Mouse (Mus musculus) myocyte (in vitro differentiated cells): Measurements from ENCODE around the gene Zdhhc5. TPM values are rescaled to one million over a fixed set of nuclear protein-coding genes. Genes with fewer than 3 reads are reported as not detected.

Experiments used
- H3K27me3 ChIP-seq: one replicate; pipeline ENCODE4 v1.6.1; 2011; ENCODE audit not compliant: control insufficient read depth, insufficient read depth, insufficient read length
- H3K36me3 ChIP-seq: one replicate; pipeline ENCODE4 v1.6.1; 2011; ENCODE audit not compliant: control insufficient read depth, insufficient read depth
- H3K4me2 ChIP-seq: one replicate; pipeline ENCODE4 v1.6.1; 2011; ENCODE audit warnings: low read depth, control low read depth
- H3K4me3 ChIP-seq: one replicate; pipeline ENCODE4 v1.5.1; 2011; ENCODE audit warnings: mild to moderate bottlenecking, control low read depth, moderate library complexity
- H3K79me2 ChIP-seq: one replicate; pipeline ENCODE4 v1.6.1; 2011; ENCODE audit not compliant: control insufficient read depth, insufficient read depth
- H3ac ChIP-seq: one replicate; pipeline ENCODE4 v1.6.1; 2011; ENCODE audit not compliant: control insufficient read depth, insufficient read length
- CEBPB ChIP-seq: IDR thresholded peaks from 2 replicates; pipeline ENCODE4 v1.6.1; 2011; ENCODE audit warnings: mild to moderate bottlenecking, moderate library complexity; ENCODE audit not compliant: poor library complexity, insufficient read depth, severe bottlenecking
- E2F4 ChIP-seq: IDR thresholded peaks from one replicate; pipeline ENCODE4 v1.6.1; 2011; ENCODE audit warnings: mild to moderate bottlenecking, control low read depth, moderate library complexity; ENCODE audit not compliant: insufficient read depth
- MAX ChIP-seq: IDR thresholded peaks from one replicate; pipeline ENCODE4 v1.6.1; 2011; ENCODE audit warnings: low read depth, mild to moderate bottlenecking, control low read depth
- MYOD1 ChIP-seq, 3 experiments: IDR thresholded peaks; one replicate each; pipeline ENCODE4 v1.6.1; 2011; ENCODE audit warnings: control low read depth in 2 of 3, low read depth in 2 of 3, mild to moderate bottlenecking in 2 of 3, moderate library complexity in 1 of 3; ENCODE audit not compliant: insufficient read length in 2 of 3, control insufficient read depth in 1 of 3
- MYOG ChIP-seq, 3 experiments: IDR thresholded peaks; one replicate each; pipeline ENCODE4 v1.6.1; 2011; ENCODE audit warnings: control low read depth in 2 of 3, low read depth in 2 of 3, mild to moderate bottlenecking in 2 of 3; ENCODE audit not compliant: insufficient read length in 2 of 3, control insufficient read depth in 1 of 3, insufficient read depth in 1 of 3
- POLR2A ChIP-seq: IDR thresholded peaks from one replicate; pipeline ENCODE4 v1.6.1; 2011; ENCODE audit warnings: low read depth, mild to moderate bottlenecking, control low read depth, moderate library complexity; ENCODE audit not compliant: insufficient read length
- POLR2AphosphoS2 ChIP-seq: IDR thresholded peaks from one replicate; pipeline ENCODE4 v1.6.1; 2011; ENCODE audit warnings: low read depth, control low read depth; ENCODE audit not compliant: insufficient read length
- REST ChIP-seq: IDR thresholded peaks from one replicate; pipeline ENCODE4 v1.6.1; 2011; ENCODE audit warnings: mild to moderate bottlenecking, control low read depth, moderate library complexity; ENCODE audit not compliant: insufficient read depth, insufficient read length
- SRF ChIP-seq: IDR thresholded peaks from one replicate; pipeline ENCODE4 v1.6.1; 2011; ENCODE audit warnings: low read depth; ENCODE audit not compliant: control insufficient read depth, insufficient read length
- TCF12 ChIP-seq: IDR thresholded peaks from one replicate; pipeline ENCODE4 v1.6.1; 2011; ENCODE audit warnings: mild to moderate bottlenecking, control low read depth; ENCODE audit not compliant: poor library complexity, insufficient read depth, severe bottlenecking
- TCF3 ChIP-seq: IDR thresholded peaks from one replicate; pipeline ENCODE4 v1.6.1; 2011; ENCODE audit warnings: low read depth, control low read depth; ENCODE audit not compliant: insufficient read length
- USF1 ChIP-seq: IDR thresholded peaks from one replicate; pipeline ENCODE4 v1.6.1; 2011; ENCODE audit warnings: low read depth, mild to moderate bottlenecking, control low read depth, moderate library complexity
- polyA plus RNA-seq: library from polyadenylated mRNA; unstranded; fragments of >200 nt; fragmentation: generic; extraction: Trizol; gene quantifications from one replicate; pipeline ENCODE4 v1.2.1, GENCODE M21; 2012; ENCODE audit warnings: missing spikeins

The Zdhhc5 gene
- polyA plus RNA-seq, 1 experiment, result 36.3 TPM

DNA sequence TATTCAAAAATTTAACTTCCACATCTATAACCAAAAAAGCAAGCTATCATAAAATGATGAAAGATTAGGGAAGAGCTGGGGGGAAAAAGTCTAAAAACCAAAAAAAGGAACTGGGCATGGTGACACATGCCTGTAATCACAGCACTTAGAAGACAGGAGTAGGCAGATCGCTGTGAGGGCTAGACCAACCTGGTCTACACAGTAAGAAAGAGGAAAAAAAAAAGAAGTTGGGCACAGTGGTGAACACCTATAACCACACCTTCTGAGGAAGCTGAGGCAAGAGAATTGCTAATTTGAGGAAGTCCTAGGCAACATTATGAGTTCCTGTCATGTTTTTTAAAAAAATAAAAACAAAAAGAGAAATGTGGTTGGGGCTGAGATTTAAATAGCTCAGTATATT, 59.1 kb downstream of the Zdhhc5 start:
- H3K36me3 ChIP-seq, result no peaks in the 10 kb centered on the region
- TF ChIP-seq TCF3 (no peak), CEBPB (no peak), MAX (no peak), TCF12 (no peak), MYOD1 (IDR thresholded peaks at IDR 0.05; ENCODE audit: control insufficient read depth in 1 of 3, insufficient read length in 2 of 3, low read depth in 2 of 3) (no peak), POLR2AphosphoS2 (no peak), REST (no peak), USF1 (no peak), MYOG (IDR thresholded peaks at IDR 0.05; ENCODE audit: control insufficient read depth in 1 of 3, insufficient read depth in 1 of 3, insufficient read length in 2 of 3, low read depth in 2 of 3) (no peak), SRF (no peak), E2F4 (no peak), POLR2A (no peak)
- no peak overlapping the region for H3K4me2 ChIP-seq
- no peak overlapping the region for H3K4me3 ChIP-seq
- H3K27me3 ChIP-seq, result no peaks in the 10 kb centered on the region
- no peaks in the 10 kb centered on the region for H3K79me2 ChIP-seq
- no peak overlapping the region for H3ac ChIP-seq

- Histone ChIP-seq H3ac (no peak overlapping the region), H3K79me2 (peaks cover 19% of the 10 kb centered on the region), H3K36me3 (no peaks in the 10 kb centered on the region), H3K27me3 (no peaks in the 10 kb centered on the region), H3K4me2 (no peak overlapping the region), H3K4me3 (no peak overlapping the region)
- TF ChIP-seq TCF3, result no peak
- no peak for TF ChIP-seq MAX
- TF ChIP-seq REST, result no peak
- no peak for TF ChIP-seq TCF12
- TF ChIP-seq SRF, result no peak
- TF ChIP-seq POLR2A, result no peak
- TF ChIP-seq E2F4, result no peak
- TF ChIP-seq CEBPB, result no peak
- no peak for TF ChIP-seq MYOG (IDR thresholded peaks at IDR 0.05; ENCODE audit: control insufficient read depth in 1 of 3, insufficient read depth in 1 of 3, insufficient read length in 2 of 3, low read depth in 2 of 3)
- no peak for TF ChIP-seq MYOD1 (IDR thresholded peaks at IDR 0.05; ENCODE audit: control insufficient read depth in 1 of 3, insufficient read length in 2 of 3, low read depth in 2 of 3)
- TF ChIP-seq USF1, result no peak
- no peak for TF ChIP-seq POLR2AphosphoS2
Measured at GRCm38 (mm10) chr2:84653354-84653753, 61.6 kb downstream of the Zdhhc5 start.

GRCm38 (mm10) chr2:84650464-84651195, 64.3 kb downstream of the Zdhhc5 start, which contains the start of gene Ctnnd1:
TSS of gene Ctnnd1 (minus strand) at chr2:84650765.
- Histone ChIP-seq H3K4me3 (peak within 1 kb of the TSS; percentile 82), H3K36me3 (no peaks in the 10 kb centered on the region), H3K4me2 (peak within 1 kb of the TSS; percentile 99), H3ac (peak within 1 kb of the TSS; percentile 14), H3K27me3 (no peaks in the 10 kb centered on the region), H3K79me2 (peaks cover 47% of the 10 kb centered on the region)
- TF ChIP-seq USF1 (no peak), MYOD1 (IDR thresholded peaks at IDR 0.05; ENCODE audit: control insufficient read depth in 1 of 3, insufficient read length in 2 of 3, low read depth in 2 of 3) (no peak), MAX (no peak), POLR2AphosphoS2 (peak; percentile 78), SRF (peak; percentile 86), REST (no peak), POLR2A (peak; percentile 72)

DNA sequence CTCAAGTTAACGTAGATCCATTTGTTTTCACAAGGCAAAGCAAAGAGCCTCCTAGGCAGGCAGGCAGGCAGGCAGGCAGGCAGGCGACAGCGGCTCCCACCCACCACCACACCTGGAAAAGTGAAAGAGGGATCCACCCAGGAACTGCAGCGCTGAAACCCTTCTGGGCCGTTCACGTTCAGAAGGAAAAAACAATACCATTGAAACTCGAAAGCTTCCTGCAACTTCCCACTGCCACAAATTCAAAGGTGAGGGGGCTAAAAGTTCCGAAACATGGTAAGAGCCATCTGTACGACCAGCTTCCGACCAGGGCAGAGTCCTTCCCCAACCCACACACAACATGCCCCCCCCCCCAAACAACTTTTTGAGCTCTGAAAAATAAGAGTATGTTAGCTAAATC, 65.3 kb downstream of the Zdhhc5 start:
- Histone ChIP-seq H3K4me3 (peak overlapping the region; percentile 82), H3K27me3 (no peaks in the 10 kb centered on the region), H3K79me2 (peaks cover 56% of the 10 kb centered on the region), H3K4me2 (peak overlapping the region; percentile 78), H3ac (peak overlapping the region; percentile 14), H3K36me3 (no peaks in the 10 kb centered on the region)
- TF ChIP-seq MAX (no peak), CEBPB (no peak), TCF12 (no peak), USF1 (no peak), POLR2AphosphoS2 (no peak), SRF (no peak), TCF3 (no peak), E2F4 (no peak), MYOD1 (IDR thresholded peaks at IDR 0.05; ENCODE audit: control insufficient read depth in 1 of 3, insufficient read length in 2 of 3, low read depth in 2 of 3) (no peak), MYOG (IDR thresholded peaks at IDR 0.05; ENCODE audit: control insufficient read depth in 1 of 3, insufficient read depth in 1 of 3, insufficient read length in 2 of 3, low read depth in 2 of 3) (no peak), REST (no peak), POLR2A (no peak)
